Mouse (Mus musculus): ENCODE measurements around the gene Nr2c2. TPM values are rescaled to one million over a fixed set of nuclear protein-coding genes. Genes with fewer than 3 reads are reported as not detected.

The Nr2c2 gene
- polyA plus RNA-seq, 1 experiment from 2014 or later = 40.8 TPM

DNA sequence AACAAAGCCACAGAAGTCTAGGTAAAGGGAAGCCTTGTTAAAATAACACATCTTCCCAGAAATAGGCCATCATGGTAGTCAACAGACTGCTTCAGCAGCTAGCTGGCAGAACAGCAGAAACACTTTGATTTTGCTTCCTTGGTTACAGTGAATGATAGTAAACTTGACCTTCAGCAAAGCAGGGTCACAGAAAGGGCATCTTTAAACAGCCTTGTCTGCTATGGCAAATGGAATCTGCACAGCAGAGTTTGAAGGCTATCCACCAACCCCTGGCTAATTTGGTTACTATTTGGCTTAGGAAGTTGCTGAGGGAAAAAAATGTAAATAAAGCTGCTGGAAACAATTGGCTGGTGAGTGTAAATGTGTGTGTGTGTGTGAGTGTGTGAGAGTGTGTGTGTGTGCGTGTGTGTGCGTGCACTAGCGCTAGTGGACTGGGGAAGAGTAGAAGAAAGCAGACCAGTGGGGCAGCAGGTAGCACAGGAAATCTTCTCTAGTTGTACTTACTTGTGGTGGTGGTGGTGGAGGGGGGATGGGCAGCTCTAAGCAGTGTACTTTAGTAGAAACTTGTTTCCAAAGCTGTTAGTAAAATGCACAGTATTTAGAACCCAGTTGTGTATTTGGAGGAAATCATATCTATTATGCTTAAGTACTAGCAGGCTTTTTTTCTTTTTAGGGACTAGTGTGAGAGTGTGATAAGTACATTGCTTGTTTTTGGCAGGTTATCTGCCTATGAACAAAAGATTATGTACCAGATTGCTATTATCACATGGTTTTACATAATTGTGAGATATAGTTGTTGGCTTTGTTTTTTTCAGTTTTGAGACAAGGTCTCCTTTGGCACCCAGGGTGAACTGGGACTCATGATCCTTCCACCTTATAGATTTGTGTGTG lies 41.1 kb downstream of the Nr2c2 start:
- Histone ChIP-seq H3K27me3 (no peaks in the 10 kb centered on the region), H3K4me2 (replicated peaks) (no peak overlapping the region), H3K4me3 (no peak overlapping the region), H3K4me1 (no peaks in the 10 kb centered on the region), H3K27ac (replicated peaks) (no peak overlapping the region), H3K9me3 (no peaks in the 10 kb centered on the region), H3K9ac (replicated peaks) (no peak overlapping the region), H3K36me3 (no peaks in the 10 kb centered on the region)
- WGBS = 91% methylated on average over 3 of the region's 3 CpGs
- no peak for ATAC-seq (replicated peaks)

DNA sequence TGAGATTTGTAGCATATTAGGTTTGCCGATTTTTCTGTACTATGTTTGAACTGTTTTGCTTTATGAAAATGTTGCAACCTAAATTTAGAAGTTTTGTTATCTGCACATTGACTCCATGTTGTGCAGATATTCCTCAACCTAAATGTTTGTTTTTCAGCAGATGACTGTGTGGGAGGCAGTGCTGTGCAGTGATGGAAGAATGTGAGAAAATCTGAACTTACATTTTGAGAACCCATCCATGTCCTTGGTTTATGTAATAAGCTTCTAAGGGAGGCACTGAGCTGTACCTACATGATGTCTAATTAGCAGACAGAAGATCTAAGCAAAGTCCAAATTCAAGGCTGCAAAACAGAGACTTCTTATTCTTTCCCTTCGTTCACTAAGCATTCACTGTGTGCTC lies 42.4 kb downstream of the Nr2c2 start:
- H3K4me2 ChIP-seq (replicated peaks) = no peak overlapping the region
- no peak overlapping the region for H3K9ac ChIP-seq (replicated peaks)
- no peak overlapping the region for H3K4me3 ChIP-seq
- H3K9me3 ChIP-seq = no peaks in the 10 kb centered on the region
- H3K27me3 ChIP-seq = no peaks in the 10 kb centered on the region
- ATAC-seq (replicated peaks) = no peak
- no peak overlapping the region for H3K27ac ChIP-seq (replicated peaks)
- no peaks in the 10 kb centered on the region for H3K36me3 ChIP-seq
- WGBS = 94% methylated on average over 2 of the region's 2 CpGs
- no peaks in the 10 kb centered on the region for H3K4me1 ChIP-seq

DNA sequence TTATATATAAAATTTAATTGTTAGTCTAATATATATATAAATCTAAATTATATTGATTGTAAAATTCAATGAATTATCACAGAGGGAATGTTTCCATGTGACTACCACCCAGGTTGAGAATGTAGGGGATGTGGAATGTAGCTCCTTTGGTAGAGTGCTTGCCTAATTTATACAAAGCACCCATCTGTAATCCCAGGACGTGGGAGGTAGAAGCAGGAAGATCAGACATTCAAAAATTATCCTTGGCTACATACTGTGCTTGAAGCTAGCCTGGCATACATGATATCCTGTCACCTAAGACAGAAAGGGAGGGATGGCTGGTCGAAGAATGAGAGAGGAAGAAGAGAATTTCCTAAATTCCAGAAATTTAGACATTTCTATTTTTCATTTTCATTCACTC lies 45.2 kb downstream of the Nr2c2 start:
- no peaks in the 10 kb centered on the region for H3K27me3 ChIP-seq
- ATAC-seq (replicated peaks) = no peak
- WGBS = 68% methylated on average over 2 of the region's 2 CpGs
- peaks cover 8% of the 10 kb centered on the region for H3K36me3 ChIP-seq
- no peak overlapping the region for H3K4me3 ChIP-seq
- H3K27ac ChIP-seq (replicated peaks) = no peak overlapping the region
- H3K9me3 ChIP-seq = no peaks in the 10 kb centered on the region
- no peak overlapping the region for H3K4me2 ChIP-seq (replicated peaks)
- H3K4me1 ChIP-seq = no peaks in the 10 kb centered on the region
- H3K9ac ChIP-seq (replicated peaks) = no peak overlapping the region

DNA sequence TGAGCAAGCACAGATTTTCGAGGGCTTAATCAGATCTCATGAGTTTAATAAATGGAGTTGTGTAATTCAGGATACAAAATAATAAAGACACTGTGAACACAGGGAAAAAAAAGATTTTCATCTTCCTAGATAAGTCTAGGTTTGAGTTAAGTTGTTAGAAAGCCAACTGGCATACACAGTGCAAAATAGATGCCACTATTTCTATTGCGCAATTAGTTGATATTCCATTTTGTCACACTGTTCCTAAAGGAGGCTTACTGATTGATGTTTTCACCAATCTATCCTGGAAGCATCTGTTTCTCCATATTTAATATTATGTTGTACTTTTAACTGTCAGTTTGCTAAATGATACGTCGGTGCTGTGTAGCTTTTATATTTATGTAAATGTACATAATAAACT lies 54.7 kb downstream of the Nr2c2 start:
- no peak overlapping the region for H3K4me3 ChIP-seq
- 77% methylated on average over 4 of the region's 4 CpGs for WGBS
- H3K9ac ChIP-seq (replicated peaks) = no peak overlapping the region
- H3K27me3 ChIP-seq = no peaks in the 10 kb centered on the region
- ATAC-seq (replicated peaks) = no peak
- H3K9me3 ChIP-seq = no peaks in the 10 kb centered on the region
- no peaks in the 10 kb centered on the region for H3K4me1 ChIP-seq
- H3K4me2 ChIP-seq (replicated peaks) = no peak overlapping the region
- H3K36me3 ChIP-seq = peaks cover 25% of the 10 kb centered on the region
- no peak overlapping the region for H3K27ac ChIP-seq (replicated peaks)

DNA sequence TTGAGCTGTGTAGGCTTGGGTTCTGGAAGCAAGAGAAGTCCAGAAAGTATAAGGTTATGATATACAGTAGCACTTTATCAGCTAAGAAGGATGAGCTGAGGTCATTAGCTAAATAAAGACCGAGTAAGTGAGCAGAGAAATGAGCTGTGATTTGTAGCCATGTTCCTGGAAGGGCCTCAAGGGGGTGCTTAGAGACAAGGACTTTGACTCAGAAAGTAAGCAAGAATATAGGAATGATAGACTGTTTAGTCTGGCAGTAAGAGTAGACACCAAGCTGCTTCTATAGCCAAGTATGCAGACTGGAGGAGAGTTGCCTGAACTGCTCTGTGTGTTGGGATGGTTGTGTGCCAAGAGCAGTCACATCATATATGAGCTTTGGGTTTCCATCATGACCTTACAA lies 62.6 kb downstream of the Nr2c2 start:
- 95% methylated on average over 1 of the region's 1 CpGs for WGBS
- Histone ChIP-seq H3K27me3 (no peaks in the 10 kb centered on the region), H3K36me3 (peaks cover 71% of the 10 kb centered on the region)

DNA sequence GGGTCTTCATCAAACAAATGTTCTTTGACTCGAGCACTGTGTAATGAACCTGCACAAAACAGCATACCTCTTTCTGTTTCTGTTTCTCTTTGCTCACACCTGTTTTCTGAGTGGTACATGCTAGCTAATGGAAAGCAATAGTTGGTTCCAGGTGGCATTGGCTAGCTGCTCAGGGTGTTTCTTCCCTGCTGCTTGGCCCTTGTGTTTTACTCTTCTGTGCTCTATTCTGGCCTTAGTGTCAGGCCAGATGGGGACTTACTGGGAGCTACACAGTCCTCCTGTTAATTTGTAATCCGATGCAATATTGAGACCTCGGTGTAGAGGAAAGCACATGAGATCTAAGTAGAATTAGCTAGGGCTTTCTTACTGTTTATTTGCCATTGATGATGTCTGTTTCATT lies 67.6 kb downstream of the Nr2c2 start:
- Histone ChIP-seq H3K9ac (replicated peaks) (no peak overlapping the region), H3K4me3 (no peak overlapping the region), H3K9me3 (no peaks in the 10 kb centered on the region), H3K36me3 (peaks cover 98% of the 10 kb centered on the region), H3K4me1 (no peaks in the 10 kb centered on the region), H3K27ac (replicated peaks) (no peak overlapping the region), H3K4me2 (replicated peaks) (no peak overlapping the region), H3K27me3 (no peaks in the 10 kb centered on the region)
- ATAC-seq (replicated peaks) = no peak
- WGBS = 97% methylated on average over 3 of the region's 3 CpGs

More for the DNA sequence above, 62.6 kb downstream of the Nr2c2 start:
- Histone ChIP-seq H3K27ac (replicated peaks) (no peak overlapping the region), H3K4me3 (no peak overlapping the region), H3K4me1 (no peaks in the 10 kb centered on the region), H3K4me2 (replicated peaks) (no peak overlapping the region), H3K9ac (replicated peaks) (no peak overlapping the region), H3K9me3 (no peaks in the 10 kb centered on the region)
- no peak for ATAC-seq (replicated peaks)

DNA sequence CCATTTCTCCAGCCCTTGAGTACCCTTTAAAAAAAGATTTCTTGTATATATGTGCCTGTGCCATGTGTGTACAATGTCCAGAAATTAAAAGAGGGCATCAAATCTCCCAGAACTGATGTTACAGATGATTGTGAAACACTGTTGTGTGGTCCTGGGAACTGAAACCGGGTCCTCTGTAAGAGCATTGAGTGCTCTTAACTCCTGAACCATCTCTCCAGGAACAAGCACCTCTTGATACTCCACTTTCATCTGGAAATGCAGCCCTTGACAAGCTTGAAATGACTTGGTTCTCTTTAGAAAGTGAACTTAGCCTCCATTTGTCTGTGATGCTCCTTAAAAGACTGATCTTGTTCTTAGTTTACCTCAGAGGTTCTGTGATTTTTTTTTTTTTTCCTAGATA lies 71.5 kb downstream of the Nr2c2 start:
- Histone ChIP-seq H3K9me3 (no peaks in the 10 kb centered on the region), H3K4me1 (no peaks in the 10 kb centered on the region), H3K36me3 (peaks cover 94% of the 10 kb centered on the region), H3K9ac (replicated peaks) (no peak overlapping the region), H3K27ac (replicated peaks) (no peak overlapping the region), H3K27me3 (no peaks in the 10 kb centered on the region), H3K4me3 (no peak overlapping the region), H3K4me2 (replicated peaks) (no peak overlapping the region)
- ATAC-seq (replicated peaks) = no peak
- 85% methylated on average over 1 of the region's 1 CpGs for WGBS

DNA sequence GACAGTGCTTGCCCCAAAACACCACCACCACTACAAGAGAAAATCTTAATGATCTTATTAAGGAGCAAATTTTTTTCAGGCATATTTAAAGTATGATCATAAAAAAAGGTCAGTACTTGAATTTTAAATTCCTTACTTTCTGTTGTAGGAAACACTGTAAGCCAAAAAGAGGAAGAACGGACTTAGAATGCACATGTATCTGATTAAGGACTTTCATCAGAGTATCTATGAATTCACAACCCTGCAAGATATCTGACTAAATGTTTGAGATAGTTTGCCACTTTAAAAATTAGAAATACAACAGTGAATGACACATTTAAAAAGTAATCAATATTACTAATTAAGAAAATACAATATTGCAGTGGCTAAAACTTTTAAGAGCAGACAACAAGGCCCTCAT lies 85.3 kb downstream of the Nr2c2 start:
- no peak overlapping the region for H3K4me3 ChIP-seq
- ATAC-seq (replicated peaks) = no peak
- no peaks in the 10 kb centered on the region for H3K4me1 ChIP-seq
- no peaks in the 10 kb centered on the region for H3K27me3 ChIP-seq
- no peaks in the 10 kb centered on the region for H3K9me3 ChIP-seq
- peaks cover 54% of the 10 kb centered on the region for H3K36me3 ChIP-seq
- H3K27ac ChIP-seq (replicated peaks) = no peak overlapping the region
- no peak overlapping the region for H3K9ac ChIP-seq (replicated peaks)
- 97% methylated on average over 1 of the region's 1 CpGs for WGBS
- H3K4me2 ChIP-seq (replicated peaks) = no peak overlapping the region

DNA sequence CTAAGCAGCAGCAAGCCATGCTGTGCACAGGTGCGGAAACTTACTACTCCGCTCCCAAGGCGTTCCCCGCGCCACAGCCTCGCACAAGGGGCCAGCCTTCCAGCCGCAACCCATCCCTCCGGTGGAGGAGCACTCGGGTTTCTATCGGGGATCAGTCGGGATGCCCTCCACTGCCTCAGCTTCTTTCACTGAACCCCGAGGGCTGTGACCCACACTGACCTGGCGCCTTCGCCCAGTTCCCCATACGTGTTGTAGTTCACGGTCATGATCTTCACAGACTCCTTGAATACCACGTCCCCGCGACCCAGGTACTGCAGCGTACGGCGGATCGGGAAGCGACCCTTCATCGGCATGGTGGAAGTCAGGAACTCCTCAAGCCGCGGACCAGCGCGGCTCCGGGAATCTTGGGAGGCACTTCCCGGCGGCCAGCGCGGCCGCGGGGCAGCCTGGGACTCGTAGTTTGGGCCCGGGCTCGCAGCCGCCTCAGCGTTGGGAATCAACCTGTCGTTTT lies 92.5 kb downstream of the Nr2c2 start, which contains the start of gene Mrps25:
Mrps25 (minus strand) TSS at position 413 of the 511 bp plus-strand sequence.
- peaks cover 28% of the 10 kb centered on the region for H3K36me3 ChIP-seq
- peak within 1 kb of the TSS; percentile 54 for H3K4me3 ChIP-seq
- H3K9me3 ChIP-seq = no peaks in the 10 kb centered on the region
- H3K27ac ChIP-seq (replicated peaks) = peak within 1 kb of the TSS; percentile 75
- H3K27me3 ChIP-seq = no peaks in the 10 kb centered on the region
- peak within 1 kb of the TSS; percentile 66 for H3K4me2 ChIP-seq (replicated peaks)
- 0% methylated on average over 42 of the region's 42 CpGs for WGBS
- peak; percentile 95 for ATAC-seq (replicated peaks)
- H3K9ac ChIP-seq (replicated peaks) = peak within 1 kb of the TSS; percentile 57
- peaks cover 17% of the 10 kb centered on the region for H3K4me1 ChIP-seq

DNA sequence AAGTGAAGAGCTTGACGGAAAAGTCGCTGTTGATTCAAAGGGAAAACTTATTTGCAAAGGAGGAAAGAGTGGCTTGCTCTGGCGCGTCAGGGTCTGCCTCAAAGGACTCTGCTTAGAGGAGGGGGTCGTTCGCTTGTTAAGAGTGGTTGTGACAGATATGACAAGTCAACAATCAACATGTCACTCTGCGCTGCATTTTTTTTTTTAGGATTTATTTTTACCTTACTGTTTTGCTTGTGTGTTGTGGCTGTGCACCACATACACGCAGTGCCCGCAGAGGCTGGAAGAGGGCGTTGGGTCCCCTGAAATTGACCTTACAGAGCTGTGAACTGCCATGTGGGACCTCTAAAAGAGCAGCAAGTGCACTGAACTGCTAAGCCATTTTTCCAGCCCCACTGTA lies 93.0 kb downstream of the Nr2c2 start:
- Histone ChIP-seq H3K27ac (replicated peaks) (peak overlapping the region; percentile 75), H3K4me1 (peaks cover 17% of the 10 kb centered on the region), H3K36me3 (peaks cover 27% of the 10 kb centered on the region), H3K4me3 (peak overlapping the region; percentile 54), H3K27me3 (no peaks in the 10 kb centered on the region), H3K4me2 (replicated peaks) (peak overlapping the region; percentile 66), H3K9ac (replicated peaks) (peak overlapping the region; percentile 57), H3K9me3 (no peaks in the 10 kb centered on the region)
- peak; percentile 78 for ATAC-seq (replicated peaks)
- WGBS = 4% methylated on average over 10 of the region's 10 CpGs

DNA sequence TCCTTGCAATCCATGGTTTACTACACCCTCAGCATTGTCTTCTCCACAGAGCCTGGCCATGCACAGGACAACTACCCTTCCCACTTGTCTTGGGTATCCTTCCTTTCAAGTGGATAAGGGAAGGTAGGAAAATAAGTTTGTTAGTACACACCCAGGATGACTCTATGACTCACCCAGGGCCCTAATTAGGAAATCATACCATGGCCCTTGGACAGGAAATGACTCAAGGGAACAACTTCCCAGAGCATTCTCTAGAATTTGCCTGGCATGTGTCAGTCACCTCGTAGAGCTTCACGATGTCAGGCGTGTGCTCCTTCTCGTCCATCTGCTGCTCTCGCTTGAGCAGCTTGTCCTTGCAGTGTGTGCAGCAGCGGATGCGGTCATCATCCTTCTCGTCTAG lies 108.2 kb downstream of the Nr2c2 start:
- Histone ChIP-seq H3K4me2 (replicated peaks) (no peak overlapping the region), H3K4me3 (no peak overlapping the region), H3K9me3 (no peaks in the 10 kb centered on the region), H3K27me3 (no peaks in the 10 kb centered on the region), H3K27ac (replicated peaks) (no peak overlapping the region), H3K36me3 (peaks cover 71% of the 10 kb centered on the region), H3K9ac (replicated peaks) (no peak overlapping the region), H3K4me1 (no peaks in the 10 kb centered on the region)
- WGBS = 97% methylated on average over 8 of the region's 8 CpGs
- no peak for ATAC-seq (replicated peaks)

DNA sequence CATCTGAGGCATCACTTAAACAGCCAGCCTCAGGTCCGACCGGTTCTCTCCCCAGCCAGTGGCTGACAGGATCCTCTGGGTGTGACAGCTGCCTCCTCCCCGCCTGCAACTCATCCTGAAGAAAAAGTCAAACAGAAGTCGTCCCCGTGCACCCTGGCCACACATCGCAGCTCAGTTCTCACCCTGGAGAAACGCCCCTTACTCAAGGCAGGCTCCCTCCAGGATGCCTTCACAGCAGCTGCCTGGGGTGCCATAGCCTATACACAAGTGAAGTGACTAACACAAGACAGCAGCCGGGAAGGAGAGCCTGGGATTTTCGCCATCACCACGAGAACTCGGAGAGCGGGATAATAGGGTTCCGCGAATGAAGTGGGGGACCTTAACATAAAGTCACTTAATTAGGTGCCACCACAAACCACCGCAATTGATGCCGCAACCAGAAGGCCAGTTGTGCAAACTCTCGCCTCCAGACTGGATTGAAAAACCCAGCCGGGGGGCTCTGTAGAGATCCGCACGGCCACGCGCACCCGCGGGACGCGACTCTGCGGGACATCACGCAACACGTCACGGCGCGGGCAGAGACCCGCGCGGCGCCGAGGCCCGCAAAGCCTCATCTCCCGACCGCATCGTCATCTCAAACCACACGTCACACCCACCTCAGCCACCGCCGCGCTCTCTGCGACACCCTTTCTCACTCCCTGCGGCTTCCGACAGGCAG lies 123.0 kb downstream of the Nr2c2 start:
- Histone ChIP-seq H3K9me3 (no peaks in the 10 kb centered on the region), H3K27ac (replicated peaks) (peak overlapping the region; percentile 92), H3K4me1 (peaks cover 13% of the 10 kb centered on the region), H3K36me3 (peaks cover 16% of the 10 kb centered on the region), H3K4me2 (replicated peaks) (peak overlapping the region; percentile 86), H3K27me3 (no peaks in the 10 kb centered on the region), H3K4me3 (peak overlapping the region; percentile 95), H3K9ac (replicated peaks) (peak overlapping the region; percentile 94)
- peak; percentile 84 for ATAC-seq (replicated peaks)
- WGBS = under 1% methylated on average over 48 of the region's 48 CpGs

Measured in forebrain, embryonic 15.5 days (tissue).